Mouse (Mus musculus) midbrain, embryonic 11.5 days (tissue): ENCODE data around the gene Treh. TPM values are rescaled to one million over a fixed set of nuclear protein-coding genes. Genes with fewer than 3 reads are reported as not detected.

ENCODE experiments used
- ATAC-seq: fragments of 200-750 bp; cut with Nextera tagmentation; 2 replicates; pipeline ENCODE4 v1.8.0; 2017; ENCODE audit warnings: moderate TSS enrichment, moderate library complexity; ENCODE audit not compliant: low FRiP score
- DNase-seq: peaks from one replicate; pipeline ENCODE4 v3.0.0; 2015; ENCODE audit warnings: low spot score; ENCODE audit errors: missing footprints
- H3K27ac ChIP-seq: fragments of 300-500 bp; sonication (generic); 2 replicates; pipeline ENCODE4 v1.5.1; 2014; ENCODE audit warnings: low read depth, low read length
- H3K27me3 ChIP-seq: fragments of 300-500 bp; sonication (generic); 2 replicates; pipeline ENCODE4 v1.6.1; 2014; ENCODE audit warnings: mild to moderate bottlenecking, low read length, moderate library complexity, mixed read lengths; ENCODE audit not compliant: control insufficient read depth, insufficient read depth
- H3K36me3 ChIP-seq: fragments of 300-500 bp; sonication (generic); 2 replicates; pipeline ENCODE4 v1.6.1; 2014; ENCODE audit warnings: mild to moderate bottlenecking, low read length, moderate library complexity, mixed read lengths; ENCODE audit not compliant: control insufficient read depth, insufficient read depth
- H3K4me1 ChIP-seq: fragments of 300-500 bp; sonication (generic); 2 replicates; pipeline ENCODE4 v1.6.1; 2014; ENCODE audit warnings: low read length; ENCODE audit not compliant: control insufficient read depth, insufficient read depth
- H3K4me2 ChIP-seq: fragments of 300-500 bp; sonication (generic); 2 replicates; pipeline ENCODE4 v1.6.1; 2014; ENCODE audit warnings: mild to moderate bottlenecking, moderate library complexity
- H3K4me3 ChIP-seq: fragments of 300-500 bp; sonication (generic); 2 replicates; pipeline ENCODE4 v1.5.1; 2014; ENCODE audit warnings: low read depth, low read length
- H3K9ac ChIP-seq: fragments of 300-500 bp; sonication (generic); 2 replicates; pipeline ENCODE4 v1.6.1; 2014; ENCODE audit warnings: low read length
- H3K9me3 ChIP-seq: fragments of 300-500 bp; sonication (generic); 2 replicates; pipeline ENCODE4 v1.6.1; 2016; ENCODE audit warnings: low read length; ENCODE audit not compliant: control insufficient read depth
- WGBS: fragments of 180-500 bp; shearing (Covaris S2); extraction: QIAGEN DNeasy Blood & Tissue Kit; methylation state at CpG from one replicate; pipeline ENCODE4 v1.1.7; 2014; 5-methylcytosine and 5-hydroxymethylcytosine counted together
- polyA plus RNA-seq: library from polyadenylated mRNA; unstranded; fragments of >200 nt; fragmentation: Nextera tagmentation; extraction: Ambion mirVana; gene quantifications from 2 replicates; pipeline ENCODE4 v1.2.1, GENCODE M21; 2014

Gene Treh
- polyA plus RNA-seq, 1 experiment from 2014 or later: not detected

- Histone ChIP-seq H3K4me3 (peak overlapping the region; percentile 63), H3K4me2 (peak overlapping the region; percentile 100), H3K9me3 (no peaks in the 10 kb centered on the region), H3K36me3 (no peaks in the 10 kb centered on the region), H3K9ac (peak overlapping the region; percentile 68), H3K4me1 (peaks cover 8% of the 10 kb centered on the region; the same call in 1 of the 2 replicates), H3K27me3 (peaks cover 7% of the 10 kb centered on the region; the same call in 1 of the 2 replicates), H3K27ac (no peak overlapping the region)
- WGBS: under 1% methylated on average over 76 of the region's 79 CpGs
- peak; percentile 43 for ATAC-seq
- peak; percentile 93 for DNase-seq
Observed at GRCm38 (mm10) chr9:44733671-44734523, 60.9 kb downstream of the Treh start.

GRCm38 (mm10) chr9:44734524-44735494 is 61.8 kb downstream of the Treh start, which contains the start of gene Phldb1:
Phldb1 (minus strand) TSS chr9:44735198.
- peak within 1 kb of the TSS; percentile 63 for H3K4me3 ChIP-seq
- under 1% methylated on average over 45 of the region's 47 CpGs for WGBS
- H3K9me3 ChIP-seq: no peaks in the 10 kb centered on the region
- no peaks in the 10 kb centered on the region for H3K36me3 ChIP-seq
- no peak within 1 kb of the TSS for H3K27ac ChIP-seq
- ATAC-seq (peak; percentile 74), DNase-seq (peak; percentile 93)
- peaks cover 8% of the 10 kb centered on the region; the same call in 1 of the 2 replicates for H3K4me1 ChIP-seq
- H3K27me3 ChIP-seq: peaks cover 7% of the 10 kb centered on the region; the same call in 1 of the 2 replicates
- peak within 1 kb of the TSS; percentile 68 for H3K9ac ChIP-seq
- peak within 1 kb of the TSS; percentile 100 for H3K4me2 ChIP-seq

- Histone ChIP-seq H3K27me3 (peaks cover 7% of the 10 kb centered on the region; the same call in 1 of the 2 replicates), H3K36me3 (no peaks in the 10 kb centered on the region), H3K9ac (no peak overlapping the region), H3K4me3 (no peak overlapping the region), H3K4me2 (no peak overlapping the region), H3K9me3 (no peaks in the 10 kb centered on the region), H3K27ac (no peak overlapping the region), H3K4me1 (peaks cover 8% of the 10 kb centered on the region; the same call in 1 of the 2 replicates)
- DNase-seq: no peak
- no peak for ATAC-seq
- WGBS: 75% methylated on average over 6 of the region's 6 CpGs
Observed at GRCm38 (mm10) chr9:44735886-44736285, 62.9 kb downstream of the Treh start.

Other genes starting within 250 kb of the Treh start
- gene Foxr1, start 232.1 kb upstream of the Treh start, polyA plus RNA-seq: not detected in 2 replicates
- not detected in 2 replicates for gene Upk2, start 218.3 kb upstream of the Treh start, polyA plus RNA-seq
- gene Bcl9l, start 190.4 kb upstream of the Treh start, polyA plus RNA-seq: 5.6 and 6.4 TPM in 2 replicates
- 0.10 TPM in 1 of 2 replicates, not detected in the other for gene Cxcr5, start 111.4 kb upstream of the Treh start, polyA plus RNA-seq
- 11.9 and 13.8 TPM in 2 replicates for gene Ddx6, start 68.3 kb upstream of the Treh start, polyA plus RNA-seq
- gene Phldb1, start 62.0 kb downstream of the Treh start, polyA plus RNA-seq: 28.8 and 32.8 TPM in 2 replicates
- gene Arcn1, start 94.6 kb downstream of the Treh start, polyA plus RNA-seq: 191 and 213 TPM in 2 replicates
- 141 and 149 TPM in 2 replicates for gene Ift46, start 94.7 kb downstream of the Treh start, polyA plus RNA-seq
- gene Tmem25, start 126.1 kb downstream of the Treh start, polyA plus RNA-seq: 2.1 and 2.7 TPM in 2 replicates
- gene Ttc36, start 129.8 kb downstream of the Treh start, polyA plus RNA-seq: not detected in 2 replicates
- gene Kmt2a, start 208.1 kb downstream of the Treh start, polyA plus RNA-seq: 14.0 and 19.4 TPM in 2 replicates
- gene Atp5l, start 247.5 kb downstream of the Treh start, polyA plus RNA-seq: 574 and 619 TPM in 2 replicates